Mouse (Mus musculus): ENCODE results near the gene Znrf2.
"Not testable (repeated sequence)": the region's sequence is repeated elsewhere in the genome, so short reads cannot be mapped to it uniquely, and the experiment has no call there.

The Znrf2 gene

DNA sequence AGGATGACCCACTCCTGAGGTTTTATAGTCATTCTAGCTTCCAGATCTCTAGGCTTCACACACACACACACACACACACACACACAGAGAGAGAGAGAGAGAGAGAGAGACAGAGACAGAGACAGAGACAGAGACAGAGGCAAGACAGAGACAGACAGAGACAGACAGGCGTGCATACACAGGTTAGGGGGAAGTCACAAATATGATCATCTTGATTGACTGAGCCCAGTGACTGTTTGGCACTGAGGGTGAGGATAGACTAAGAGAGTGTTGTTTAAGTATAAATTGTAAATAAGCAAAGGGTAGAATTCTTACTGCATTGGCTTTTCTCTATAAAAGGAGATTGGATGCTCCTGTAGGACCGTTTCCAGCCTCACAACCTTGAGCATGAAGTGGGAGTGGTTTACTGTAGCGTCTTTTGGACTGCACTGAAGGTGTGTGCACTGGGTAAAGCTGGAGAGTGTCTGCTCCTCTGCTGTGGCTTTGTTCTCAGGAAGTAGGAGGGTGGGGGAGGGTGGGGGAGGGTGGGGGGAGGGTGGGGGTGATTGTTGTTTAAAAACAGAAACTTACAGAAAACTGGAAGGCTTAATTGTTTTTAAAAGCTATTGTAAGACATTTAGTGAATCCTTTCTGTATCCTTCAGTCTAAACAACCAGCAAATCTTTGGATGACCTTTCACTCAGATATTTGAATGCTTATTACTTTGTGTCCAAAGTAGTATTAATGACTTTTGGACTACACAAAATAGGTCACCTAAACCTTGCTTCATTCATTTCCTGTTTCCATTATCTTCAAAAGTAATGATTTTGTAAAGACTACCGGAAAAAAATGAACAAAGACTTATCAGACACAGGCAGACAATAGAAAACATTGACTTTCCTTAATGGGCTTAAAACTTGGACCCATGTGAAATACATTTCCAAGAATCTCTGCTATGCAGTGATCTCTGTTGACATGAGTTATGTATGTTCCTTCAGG is 32.8 kb downstream of the Znrf2 start:
- peak; percentile 55 for DNase-seq (ENCODE audit: inconsistent ontology term)

DNA sequence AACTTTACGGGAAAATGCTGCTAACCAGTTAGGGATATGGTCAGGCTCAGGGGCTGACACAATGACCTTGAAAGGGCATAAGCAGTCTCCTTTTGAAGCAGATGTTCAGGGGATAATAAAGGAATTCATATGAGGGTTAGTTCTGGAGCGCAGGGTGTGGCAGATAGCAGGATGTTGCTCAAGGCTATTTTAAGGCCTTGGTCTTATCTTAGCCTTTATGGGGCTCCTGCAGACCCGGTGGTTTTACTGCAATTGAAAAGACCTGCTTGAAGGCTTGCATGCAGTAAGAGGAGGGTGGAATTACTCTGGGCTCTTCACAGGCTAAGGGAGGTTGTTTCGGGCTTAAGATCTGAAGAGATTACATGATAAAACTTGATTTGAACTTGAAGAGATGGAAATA is 35.1 kb downstream of the Znrf2 start:
- DNase-seq (ENCODE audit: inconsistent ontology term): no peak

DNA sequence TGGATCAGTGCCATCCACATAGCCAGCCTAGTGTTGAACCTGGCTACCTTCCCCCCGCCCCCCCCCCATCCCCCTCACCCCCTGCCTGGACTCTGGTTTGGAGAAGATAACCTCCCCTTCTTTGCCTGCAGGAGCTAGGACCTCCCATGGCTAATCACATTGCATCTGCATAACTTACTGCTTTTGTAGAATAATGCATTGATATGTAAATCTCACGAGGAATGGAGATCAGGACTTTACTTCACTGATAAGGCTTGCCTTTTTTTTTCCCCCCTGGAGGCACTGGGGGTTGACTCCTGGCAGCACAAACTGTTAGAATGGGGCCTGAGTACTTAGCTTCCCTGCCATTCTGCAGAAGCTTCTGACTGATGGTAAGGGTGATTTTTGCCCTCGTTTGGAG is 36.0 kb downstream of the Znrf2 start:
- DNase-seq (ENCODE audit: inconsistent ontology term): no peak

DNA sequence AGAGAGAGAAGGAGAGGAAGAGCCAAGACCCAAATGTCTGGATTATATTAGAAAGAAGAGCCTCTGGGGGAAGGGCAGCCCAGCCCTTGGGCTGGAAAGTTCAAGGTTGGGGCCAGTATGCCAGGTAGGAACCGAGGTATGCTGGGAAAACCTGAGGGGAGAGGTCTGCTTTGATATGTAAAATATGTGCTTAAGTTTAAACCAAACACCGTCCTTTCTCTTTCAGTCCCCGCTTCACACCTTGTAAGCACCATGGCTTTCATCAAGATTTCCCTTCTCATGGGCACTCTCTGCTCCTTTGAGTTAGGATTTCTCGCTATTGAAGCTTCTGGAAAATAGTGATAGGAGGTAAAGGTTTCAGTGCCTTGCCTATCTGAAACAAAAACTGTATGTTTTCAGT is 38.1 kb downstream of the Znrf2 start:
- no peak for DNase-seq (ENCODE audit: inconsistent ontology term)

DNA sequence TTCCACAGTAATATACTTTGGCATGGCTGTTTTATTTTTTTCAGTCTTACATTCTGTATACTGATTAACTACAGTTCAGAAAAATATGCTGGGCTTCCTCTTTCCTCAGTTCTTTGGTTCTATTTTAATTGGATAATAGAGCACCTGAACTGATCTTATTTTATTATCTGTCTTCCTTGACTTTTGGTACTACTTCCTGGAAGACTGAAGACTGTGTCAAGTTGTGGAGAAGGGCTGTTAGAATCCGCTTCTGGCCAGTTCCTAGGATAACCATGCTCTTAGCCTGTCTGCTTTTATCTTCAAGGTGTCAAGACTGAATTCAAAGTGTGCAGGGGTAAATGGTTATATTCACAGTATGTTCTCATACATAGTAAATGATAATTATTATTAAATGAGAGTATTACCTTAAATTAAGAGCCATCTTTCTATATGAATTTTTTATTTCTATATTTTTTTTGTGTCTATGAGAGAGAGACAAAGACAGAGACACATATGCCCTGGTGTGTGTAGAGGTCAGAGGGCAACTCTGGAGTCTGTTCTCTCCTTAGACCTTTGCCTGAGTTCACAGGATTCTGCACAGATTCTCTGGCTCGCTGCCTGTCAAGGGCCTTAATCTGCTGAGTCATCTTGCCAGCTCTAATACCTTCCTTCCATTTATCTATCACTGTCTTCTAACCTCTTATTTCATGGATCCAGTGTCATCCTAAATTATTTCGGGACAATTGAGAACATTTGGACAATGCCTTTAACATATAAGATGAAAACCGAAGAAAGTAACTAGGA is 39.3 kb downstream of the Znrf2 start:
- DNase-seq (ENCODE audit: inconsistent ontology term): no peak

DNA sequence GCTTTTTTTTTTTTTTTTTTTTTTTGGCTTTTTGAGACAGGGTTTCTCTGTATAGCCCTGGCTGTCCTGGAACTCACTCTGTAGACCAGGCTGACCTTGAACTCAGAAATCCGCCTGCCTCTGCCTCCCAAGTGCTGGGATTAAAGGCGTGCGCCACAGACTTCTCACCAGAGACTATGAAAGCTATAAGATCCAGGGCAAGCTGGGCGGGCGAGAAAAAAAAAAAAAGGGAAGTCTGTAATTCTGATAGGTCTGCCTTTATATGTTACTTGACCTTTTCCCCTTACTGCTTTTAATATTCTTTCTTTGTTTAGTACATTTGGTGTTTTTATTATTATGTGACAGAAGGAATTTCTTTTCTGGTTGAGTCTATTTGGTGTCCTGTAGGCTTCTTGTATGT is 42.4 kb downstream of the Znrf2 start:
- DNase-seq (ENCODE audit: inconsistent ontology term): not testable (repeated sequence)

DNA sequence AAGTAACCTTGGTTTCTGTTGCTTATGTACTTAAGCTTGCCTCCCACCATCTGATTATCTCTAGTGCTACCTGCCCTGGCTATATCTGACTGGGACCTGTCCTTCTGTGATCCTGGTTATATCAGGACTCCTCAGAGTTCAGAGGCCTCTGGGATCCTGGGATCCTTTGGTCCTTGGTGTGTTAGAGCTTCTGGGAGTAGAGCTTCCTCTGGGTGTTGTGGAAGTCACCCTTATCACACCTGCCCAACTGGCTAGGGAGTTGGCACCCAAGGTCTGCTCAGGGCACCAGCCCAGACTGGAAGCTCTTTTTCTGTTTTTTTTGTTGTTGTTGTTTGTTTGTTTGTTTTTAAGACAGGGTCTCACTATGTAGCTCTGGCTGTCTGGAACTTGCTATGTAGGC is 43.5 kb downstream of the Znrf2 start:
- DNase-seq (ENCODE audit: inconsistent ontology term): no peak

DNA sequence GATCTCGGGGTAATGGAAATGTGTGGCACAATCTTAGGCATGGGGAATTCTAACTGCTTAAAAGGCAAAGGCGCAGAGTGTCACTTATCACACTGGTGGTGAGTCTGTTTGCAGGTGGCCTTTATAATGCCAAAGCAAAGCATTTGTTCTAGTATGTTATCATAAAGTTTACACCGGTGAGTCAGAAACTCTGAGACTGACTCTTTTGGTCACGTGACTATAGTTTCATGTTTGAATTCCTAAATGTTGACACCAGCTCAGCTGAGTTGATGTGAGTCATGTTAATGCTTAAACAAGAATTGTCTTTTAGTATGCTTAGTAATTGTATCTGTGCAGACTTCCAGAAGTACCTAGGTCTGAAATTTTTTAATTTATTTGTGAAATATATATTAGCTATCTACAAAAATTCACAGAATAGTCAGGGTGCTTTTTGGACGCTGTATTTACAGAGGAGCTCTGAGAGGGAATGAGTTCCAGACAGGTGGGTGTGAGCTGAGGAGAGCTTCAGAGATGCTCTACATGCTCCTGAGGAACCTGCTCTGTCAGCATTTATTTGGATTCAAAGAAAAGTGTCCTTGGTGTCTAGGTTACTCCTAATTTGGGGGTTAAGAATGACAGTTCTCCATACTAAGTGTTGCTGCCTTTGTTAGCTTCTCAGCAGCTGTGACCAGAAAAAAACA is 50.2 kb downstream of the Znrf2 start:
- peak; percentile 69 for DNase-seq (ENCODE audit: inconsistent ontology term)

DNA sequence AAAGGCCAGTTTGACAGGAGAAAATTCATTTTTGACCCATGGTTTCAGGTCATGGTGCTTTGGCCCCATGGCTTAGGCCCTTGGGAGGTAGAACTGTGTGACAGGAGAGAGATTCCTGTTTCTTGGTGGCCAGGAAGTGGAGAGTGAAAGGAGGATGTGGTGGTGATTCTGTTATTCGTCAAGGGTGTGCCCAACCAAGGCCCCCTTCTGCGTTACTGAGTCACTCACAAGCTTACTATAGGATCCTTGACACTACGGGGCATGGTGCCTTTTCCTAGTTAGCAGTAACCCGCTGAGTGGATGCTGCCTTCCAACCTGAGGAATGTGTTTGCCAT is 50.7 kb downstream of the Znrf2 start:
- DNase-seq (ENCODE audit: inconsistent ontology term): no peak

DNA sequence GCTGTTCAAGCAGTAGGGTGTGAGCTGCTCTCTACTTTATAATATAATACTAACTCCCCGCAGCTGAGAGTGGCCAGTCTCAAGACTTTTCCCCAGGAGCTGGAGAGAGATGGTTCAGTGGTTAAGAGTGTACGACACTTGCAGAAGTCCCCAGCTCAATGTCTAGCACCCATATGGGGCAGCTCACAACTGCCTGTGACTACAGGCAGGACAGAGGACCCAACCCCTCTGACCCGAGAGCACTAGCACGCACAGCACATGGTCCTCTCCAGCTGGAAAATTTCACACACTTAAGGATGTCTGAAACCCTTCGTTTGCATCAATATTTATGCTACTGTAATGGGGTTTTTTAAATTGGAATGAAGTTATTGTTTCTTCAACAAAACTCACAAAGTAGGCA is 56.3 kb downstream of the Znrf2 start:
- no peak for DNase-seq (ENCODE audit: inconsistent ontology term)

DNA sequence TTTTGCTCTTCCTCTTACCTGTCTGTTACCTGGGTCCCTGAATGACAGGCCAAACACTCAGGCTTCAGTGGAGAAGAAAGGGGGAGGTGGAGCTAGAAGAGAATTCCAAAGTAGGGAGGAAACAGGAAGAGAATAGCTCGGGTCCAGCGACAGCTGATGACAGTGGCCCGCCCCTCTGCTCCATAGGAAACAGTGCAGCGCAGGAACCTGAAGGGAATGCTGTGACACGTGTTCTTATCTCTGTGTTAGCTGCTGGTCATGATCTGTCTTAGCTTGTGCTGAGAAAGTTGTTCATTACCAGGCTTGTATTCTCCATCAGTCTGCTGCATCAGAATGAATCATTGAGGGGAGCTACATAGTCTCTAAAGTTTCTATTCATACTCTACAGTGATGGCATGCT is 60.1 kb downstream of the Znrf2 start:
- no peak for DNase-seq (ENCODE audit: inconsistent ontology term)

DNA sequence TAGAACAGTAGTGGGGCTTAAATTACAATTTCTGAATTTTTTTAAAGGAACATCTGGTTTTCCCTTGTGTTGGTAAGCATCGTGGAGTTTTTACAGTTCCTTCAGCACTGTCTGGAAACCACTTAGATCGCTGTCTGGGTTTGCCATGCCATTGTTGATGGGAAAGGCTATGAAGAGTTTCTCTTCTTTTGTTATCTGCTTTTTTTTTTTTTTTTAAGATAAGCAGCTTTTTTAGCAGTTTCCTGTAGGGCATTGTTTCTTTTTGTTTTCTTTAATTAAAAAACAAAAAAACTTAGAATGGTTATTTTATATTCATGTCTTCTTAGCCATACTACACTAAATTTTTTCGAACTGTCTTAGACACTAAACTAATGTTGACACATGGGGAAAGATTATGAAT is 60.9 kb downstream of the Znrf2 start:
- DNase-seq (ENCODE audit: inconsistent ontology term): no peak

DNA sequence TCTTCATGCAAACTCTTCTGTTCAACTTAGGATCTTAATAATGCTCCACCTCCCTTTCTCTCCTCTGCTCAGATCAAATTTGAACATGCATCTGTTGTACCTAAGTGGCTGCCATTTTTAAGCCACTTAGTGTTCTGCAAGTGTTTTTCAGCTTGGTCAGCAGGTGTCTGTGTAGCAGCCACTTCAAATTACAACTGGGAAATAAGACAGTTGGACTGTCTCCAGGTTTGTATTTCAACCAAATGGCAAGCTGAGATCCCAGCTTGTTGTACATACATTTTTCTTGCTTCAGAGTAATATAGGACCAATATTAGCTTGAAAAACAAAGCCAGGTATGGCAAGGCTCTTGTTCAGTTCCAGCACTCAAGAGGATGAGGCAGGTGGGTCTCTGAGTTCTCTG is 61.8 kb downstream of the Znrf2 start:
- DNase-seq (ENCODE audit: inconsistent ontology term): no peak

DNA sequence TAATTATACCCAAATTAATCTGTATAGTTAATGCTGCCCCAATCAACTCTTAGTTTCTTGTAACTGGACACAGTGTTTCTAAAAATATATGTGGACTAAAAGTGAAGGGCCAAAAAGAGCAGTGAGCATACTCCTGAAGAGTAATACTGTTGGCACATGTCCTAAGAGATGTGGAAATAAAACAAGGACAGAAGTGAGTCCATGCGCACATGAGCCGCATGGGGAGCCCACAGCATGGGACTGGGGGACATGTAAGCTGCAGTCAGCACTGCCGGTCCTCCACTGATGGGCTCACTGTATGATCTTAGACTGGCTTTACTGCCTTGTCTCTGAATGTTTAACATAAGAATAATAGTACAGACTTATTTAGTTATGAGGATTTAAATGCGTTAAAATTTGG is 63.4 kb downstream of the Znrf2 start:
- no peak for DNase-seq (ENCODE audit: inconsistent ontology term)

DNA sequence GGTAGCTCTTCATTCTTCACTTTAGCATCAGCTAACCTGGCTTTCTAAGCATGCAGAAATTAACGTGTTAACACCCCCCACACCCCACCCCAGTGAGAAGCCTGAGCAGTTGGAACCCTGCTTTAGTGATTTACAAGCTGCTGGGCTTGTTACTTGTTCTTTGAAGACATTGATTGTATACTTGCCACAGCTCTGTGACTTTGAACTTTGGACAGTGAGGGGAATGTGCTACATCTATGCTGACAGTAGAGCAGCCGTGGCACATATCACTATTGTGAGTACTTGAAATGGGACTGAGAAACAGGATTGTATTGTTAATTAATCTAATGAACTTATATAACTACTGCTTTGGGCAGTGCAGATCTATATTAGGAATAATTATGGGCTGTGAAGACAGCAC is 66.7 kb downstream of the Znrf2 start:
- DNase-seq (ENCODE audit: inconsistent ontology term): no peak

DNA sequence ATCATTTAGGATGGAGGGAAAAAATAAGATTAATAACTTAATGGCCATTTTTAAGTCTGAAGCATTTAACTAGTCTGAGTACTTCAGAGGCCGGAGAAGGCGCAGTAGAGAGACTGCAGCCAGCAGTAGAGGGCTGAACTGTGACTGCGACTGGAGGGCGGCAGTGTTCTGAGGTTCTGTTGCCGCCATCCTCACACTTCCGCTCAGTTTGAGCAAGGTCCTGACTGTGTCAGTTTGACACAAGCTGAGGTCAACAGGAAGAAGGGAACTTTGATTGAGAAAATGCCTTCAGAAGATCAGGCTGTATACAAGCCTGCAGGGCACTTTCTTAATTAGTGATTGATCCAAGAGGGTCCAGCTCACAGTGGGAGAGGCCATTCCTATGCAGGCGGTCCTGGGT is 69.5 kb downstream of the Znrf2 start:
- DNase-seq (ENCODE audit: inconsistent ontology term): no peak

DNA sequence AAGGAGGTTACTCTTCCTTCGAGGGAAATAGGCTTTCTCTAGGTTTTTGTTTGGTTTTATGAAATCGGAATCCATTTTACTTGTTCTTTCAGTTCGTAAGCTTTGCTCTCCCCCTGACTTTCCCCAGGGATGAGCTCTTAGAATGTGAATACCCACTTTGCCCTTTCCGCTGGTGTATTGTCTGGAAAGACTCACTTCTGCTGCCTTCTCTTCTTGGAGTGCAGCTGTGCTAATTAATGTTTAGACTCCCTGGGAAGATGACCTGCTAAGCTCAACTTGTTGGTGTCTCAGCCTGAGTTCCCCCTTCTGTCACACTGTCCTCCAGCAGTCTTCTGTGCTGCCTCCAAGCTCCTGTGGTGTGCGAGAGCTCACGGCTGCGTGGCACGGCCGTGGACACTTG is 73.5 kb downstream of the Znrf2 start:
- no peak for DNase-seq (ENCODE audit: inconsistent ontology term)

DNA sequence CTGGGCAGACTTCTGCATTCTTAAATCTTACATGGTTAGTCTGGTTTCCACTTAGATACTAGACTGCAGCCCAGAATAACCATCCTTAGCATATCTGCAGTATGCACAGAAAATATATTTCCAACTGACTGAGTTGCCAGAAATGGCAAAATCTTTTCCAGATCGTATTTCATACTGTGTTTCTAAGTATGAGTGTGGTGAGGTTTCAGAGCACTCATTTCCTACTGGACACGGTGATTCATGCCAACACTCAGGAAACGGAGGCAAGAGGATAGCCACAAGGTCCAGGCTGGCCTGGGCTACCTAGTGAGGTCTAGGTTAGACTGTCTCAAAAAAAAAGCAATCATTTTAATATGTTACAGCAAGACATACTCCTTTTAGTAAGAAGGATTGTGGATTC is 74.7 kb downstream of the Znrf2 start:
- no peak for DNase-seq (ENCODE audit: inconsistent ontology term)

DNA sequence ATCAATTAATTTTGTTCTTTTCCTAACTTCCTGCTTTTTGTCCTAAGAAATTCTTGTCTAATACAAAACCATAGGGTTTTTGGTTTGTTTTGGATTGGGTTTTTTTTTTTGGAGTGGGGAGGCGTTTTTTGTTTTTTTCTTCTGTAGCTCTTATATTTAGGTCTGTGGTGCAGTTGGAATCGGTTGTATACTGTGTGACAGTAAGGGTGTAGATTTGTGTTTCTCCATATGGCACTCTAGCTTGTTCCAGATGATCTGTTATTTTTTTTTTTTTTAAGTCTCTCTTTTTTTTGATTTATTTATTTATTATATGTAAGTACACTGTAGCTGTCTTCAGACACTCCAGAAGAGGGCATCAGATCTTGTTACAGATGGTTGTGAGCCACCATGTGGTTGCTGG is 83.5 kb downstream of the Znrf2 start:
- no peak for DNase-seq (ENCODE audit: inconsistent ontology term)

DNA sequence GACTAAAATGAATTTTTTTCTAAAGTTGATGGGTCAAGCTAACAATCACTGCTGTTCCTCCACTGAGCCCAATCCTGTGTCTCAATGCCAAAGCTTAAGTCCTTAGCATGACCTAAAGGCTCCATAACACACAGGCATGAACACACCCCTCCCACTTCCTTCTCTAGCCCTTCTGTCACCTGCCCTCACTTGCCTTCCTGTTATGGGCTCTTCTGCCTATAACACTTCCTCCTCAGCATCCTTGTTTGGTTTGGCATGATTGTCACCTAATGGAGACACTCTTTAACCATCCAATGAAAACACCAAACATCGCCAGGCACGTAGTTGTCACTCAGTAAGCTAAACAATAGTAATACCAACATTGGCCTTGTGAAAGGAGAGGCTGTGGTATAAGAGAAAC is 85.8 kb downstream of the Znrf2 start:
- DNase-seq (ENCODE audit: inconsistent ontology term): no peak

DNA sequence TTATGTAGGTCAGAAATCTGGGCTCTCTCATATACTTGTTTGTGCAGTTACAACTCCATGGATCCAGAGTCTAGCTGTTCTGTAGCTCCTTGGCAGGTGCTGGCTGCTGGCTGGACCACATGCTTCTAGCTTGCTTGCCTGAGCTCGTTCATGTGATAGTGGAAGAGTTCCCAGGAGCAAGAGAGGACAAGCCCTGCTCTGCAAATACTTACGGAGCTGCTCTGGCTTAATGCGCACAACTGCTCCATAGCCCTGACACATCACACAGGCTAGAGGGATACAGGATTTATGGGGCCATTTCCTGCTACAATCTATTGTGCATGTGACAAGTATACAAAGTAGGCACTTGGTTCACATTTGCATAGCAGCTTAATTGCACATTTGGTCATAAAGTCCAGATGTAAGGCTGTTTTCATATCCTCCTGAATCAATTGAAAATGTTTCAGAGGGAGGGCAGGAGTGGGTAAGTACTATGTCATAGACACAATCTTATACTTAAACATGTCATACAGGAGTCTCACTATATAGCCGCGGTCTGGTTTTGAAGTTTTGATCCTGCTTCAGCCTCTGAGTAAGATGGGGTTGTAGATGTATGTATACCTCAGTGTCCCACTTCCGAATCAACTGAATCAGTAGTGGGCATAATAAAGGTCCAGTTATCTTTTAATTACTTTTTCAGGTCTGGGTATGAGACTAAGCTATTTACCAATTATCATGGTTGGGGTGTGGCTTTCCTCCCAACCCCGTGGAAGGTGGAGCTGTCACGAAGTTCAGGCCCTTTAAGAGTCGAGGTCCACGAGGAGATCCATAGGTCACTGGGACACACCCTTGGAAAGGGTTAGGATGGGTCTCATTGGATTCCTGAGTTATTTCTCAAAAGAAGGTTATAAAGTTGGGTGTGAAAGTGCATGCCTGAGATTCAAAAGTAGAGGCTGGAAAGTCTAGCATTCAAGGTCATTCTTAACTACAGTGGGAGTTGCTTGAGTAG is 89.6 kb downstream of the Znrf2 start:
- DNase-seq (ENCODE audit: inconsistent ontology term): no peak
